Mouse (Mus musculus): ENCODE data around the gene Agpat3. TPM values are rescaled to one million over a fixed set of nuclear protein-coding genes. Genes with fewer than 3 reads are reported as not detected.

Gene Agpat3
- polyA plus RNA-seq, 1 experiment: 43.7 TPM

- H3K4me1 ChIP-seq (ENCODE audit: control insufficient read depth, insufficient read depth, low read length): no peaks in the 10 kb centered on the region
- TF ChIP-seq CTCF (IDR thresholded peaks at IDR 0.05; ENCODE audit: borderline replicate concordance, insufficient read depth, low read length) (no peak), POLR2A (IDR thresholded peaks at IDR 0.05; ENCODE audit: low read depth, low read length) (no peak)
- no peak overlapping the region for H3K27ac ChIP-seq (ENCODE audit: insufficient read depth, low read length)
- no peak overlapping the region for H3K4me3 ChIP-seq (ENCODE audit: insufficient read depth, low read length)
Measured at GRCm38 (mm10) chr10:78233756-78234155, 118.5 kb downstream of the Agpat3 start.

GRCm38 (mm10) chr10:78233161-78233560 is 119.1 kb downstream of the Agpat3 start:
- no peak overlapping the region for H3K4me3 ChIP-seq (ENCODE audit: insufficient read depth, low read length)
- no peaks in the 10 kb centered on the region for H3K4me1 ChIP-seq (ENCODE audit: control insufficient read depth, insufficient read depth, low read length)
- no peak for TF ChIP-seq CTCF (IDR thresholded peaks at IDR 0.05; ENCODE audit: borderline replicate concordance, insufficient read depth, low read length)
- TF ChIP-seq POLR2A (IDR thresholded peaks at IDR 0.05; ENCODE audit: low read depth, low read length): no peak
- H3K27ac ChIP-seq (ENCODE audit: insufficient read depth, low read length): no peak overlapping the region

DNA sequence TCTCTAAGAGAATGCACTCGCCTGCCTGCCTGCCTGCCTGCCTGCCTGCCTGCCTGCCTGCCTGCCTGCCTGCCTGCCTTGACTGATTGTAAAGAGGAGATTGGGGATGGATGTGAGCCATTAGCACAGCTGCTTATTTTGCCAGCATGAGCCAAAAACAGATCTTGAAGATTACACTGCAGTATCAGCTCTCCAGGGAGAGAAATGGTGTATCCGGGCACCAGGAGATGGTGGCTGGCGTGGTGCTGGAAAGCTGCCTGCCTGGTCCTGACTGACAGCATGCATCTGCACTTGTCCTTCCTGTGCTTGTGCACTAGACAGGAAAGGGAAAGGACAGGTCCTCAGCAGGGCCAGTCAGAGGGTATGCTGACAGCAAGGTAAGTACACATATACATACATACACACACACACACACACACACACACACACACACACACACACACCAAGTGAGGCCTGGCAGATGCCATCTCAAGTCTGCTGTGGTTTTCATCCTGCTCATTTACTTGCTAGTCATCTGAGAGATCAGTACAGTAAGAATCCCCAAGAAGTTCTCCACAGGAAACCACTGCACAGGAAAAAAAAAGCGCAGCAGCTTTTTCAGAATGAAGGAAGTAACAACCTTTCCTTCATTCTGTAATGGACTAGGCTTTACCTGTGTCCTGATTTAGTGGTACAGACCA is 119.8 kb downstream of the Agpat3 start:
- no peaks in the 10 kb centered on the region for H3K4me1 ChIP-seq (ENCODE audit: control insufficient read depth, insufficient read depth, low read length)
- no peak overlapping the region for H3K27ac ChIP-seq (ENCODE audit: insufficient read depth, low read length)
- no peak for TF ChIP-seq CTCF (IDR thresholded peaks at IDR 0.05; ENCODE audit: borderline replicate concordance, insufficient read depth, low read length)
- no peak for TF ChIP-seq POLR2A (IDR thresholded peaks at IDR 0.05; ENCODE audit: low read depth, low read length)
- H3K4me3 ChIP-seq (ENCODE audit: insufficient read depth, low read length): no peak overlapping the region

GRCm38 (mm10) chr10:78228560-78228928 is 123.7 kb downstream of the Agpat3 start:
- H3K4me1 ChIP-seq (ENCODE audit: control insufficient read depth, insufficient read depth, low read length): peaks cover 5% of the 10 kb centered on the region
- H3K27ac ChIP-seq (ENCODE audit: insufficient read depth, low read length): no peak overlapping the region
- H3K4me3 ChIP-seq (ENCODE audit: insufficient read depth, low read length): no peak overlapping the region
- TF ChIP-seq POLR2A (IDR thresholded peaks at IDR 0.05; ENCODE audit: low read depth, low read length) (no peak), CTCF (IDR thresholded peaks at IDR 0.05; ENCODE audit: borderline replicate concordance, insufficient read depth, low read length) (no peak)

DNA sequence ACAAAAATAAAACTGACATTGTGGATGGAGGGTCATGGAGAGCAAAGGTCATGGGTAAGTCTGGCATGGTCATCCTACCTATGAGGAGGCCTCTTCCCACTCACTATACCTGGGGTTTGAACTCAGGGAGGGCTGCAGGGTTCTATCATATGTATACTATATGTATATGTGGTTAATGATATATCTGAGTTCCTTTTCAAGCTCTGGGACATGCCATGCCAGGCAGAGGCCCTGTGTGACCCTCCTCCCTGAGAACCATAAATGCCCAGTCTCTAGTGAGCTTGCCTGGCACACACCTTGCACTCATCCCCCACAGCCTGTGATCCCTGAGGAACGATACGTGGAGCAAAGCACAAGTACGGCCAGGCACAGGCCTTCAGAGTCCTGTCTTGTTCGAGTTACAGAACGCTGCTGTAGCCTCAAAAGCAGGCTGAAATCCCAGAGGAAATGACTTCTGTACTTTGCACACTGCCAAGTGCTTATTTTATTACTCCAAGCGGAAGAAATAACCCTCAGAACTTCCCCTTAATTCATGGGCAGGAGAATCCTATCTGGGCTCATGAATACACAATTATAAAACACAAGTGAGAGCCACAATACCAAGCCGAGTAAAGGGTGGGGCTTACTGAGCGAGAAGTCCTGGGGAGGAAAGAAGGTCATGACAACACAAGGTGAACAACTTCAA is 124.3 kb downstream of the Agpat3 start:
- no peak for TF ChIP-seq POLR2A (IDR thresholded peaks at IDR 0.05; ENCODE audit: low read depth, low read length)
- TF ChIP-seq CTCF (IDR thresholded peaks at IDR 0.05; ENCODE audit: borderline replicate concordance, insufficient read depth, low read length): no peak
- Histone ChIP-seq H3K27ac (ENCODE audit: insufficient read depth, low read length) (no peak overlapping the region), H3K4me3 (ENCODE audit: insufficient read depth, low read length) (no peak overlapping the region), H3K4me1 (ENCODE audit: control insufficient read depth, insufficient read depth, low read length) (peaks cover 5% of the 10 kb centered on the region)

GRCm38 (mm10) chr10:78224136-78224535 is 128.2 kb downstream of the Agpat3 start:
- TF ChIP-seq POLR2A (IDR thresholded peaks at IDR 0.05; ENCODE audit: low read depth, low read length) (no peak), CTCF (IDR thresholded peaks at IDR 0.05; ENCODE audit: borderline replicate concordance, insufficient read depth, low read length) (no peak)
- Histone ChIP-seq H3K4me1 (ENCODE audit: control insufficient read depth, insufficient read depth, low read length) (peaks cover 5% of the 10 kb centered on the region), H3K27ac (ENCODE audit: insufficient read depth, low read length) (no peak overlapping the region), H3K4me3 (ENCODE audit: insufficient read depth, low read length) (no peak overlapping the region)

- Histone ChIP-seq H3K4me3 (ENCODE audit: insufficient read depth, low read length) (no peak overlapping the region), H3K27ac (ENCODE audit: insufficient read depth, low read length) (no peak overlapping the region), H3K4me1 (ENCODE audit: control insufficient read depth, insufficient read depth, low read length) (peaks cover 8% of the 10 kb centered on the region)
- TF ChIP-seq CTCF (IDR thresholded peaks at IDR 0.05; ENCODE audit: borderline replicate concordance, insufficient read depth, low read length): no peak
- no peak for TF ChIP-seq POLR2A (IDR thresholded peaks at IDR 0.05; ENCODE audit: low read depth, low read length)
Measured at GRCm38 (mm10) chr10:78222908-78223307, 129.4 kb downstream of the Agpat3 start.

DNA sequence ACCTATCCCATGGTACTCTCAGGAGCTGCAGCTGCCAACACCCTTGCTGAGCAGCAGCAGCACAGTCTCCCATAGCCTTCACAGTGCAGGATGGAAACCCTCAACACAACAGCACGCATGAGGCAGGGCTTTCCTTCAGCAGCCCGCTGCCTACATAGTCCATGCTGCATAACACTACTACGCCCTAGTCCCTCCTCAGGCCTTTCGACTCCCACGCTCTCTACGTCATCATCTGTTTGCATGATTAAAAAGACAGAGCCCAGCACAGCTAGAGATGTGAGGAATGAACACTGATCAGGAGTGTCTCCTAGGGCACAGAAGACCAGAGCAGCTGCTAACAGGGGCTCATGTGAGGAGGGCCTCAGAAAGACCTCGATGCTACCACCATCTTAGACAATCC is 131.0 kb downstream of the Agpat3 start:
- Histone ChIP-seq H3K27ac (ENCODE audit: insufficient read depth, low read length) (no peak overlapping the region), H3K4me1 (ENCODE audit: control insufficient read depth, insufficient read depth, low read length) (peaks cover 4% of the 10 kb centered on the region), H3K4me3 (ENCODE audit: insufficient read depth, low read length) (no peak overlapping the region)
- TF ChIP-seq CTCF (IDR thresholded peaks at IDR 0.05; ENCODE audit: borderline replicate concordance, insufficient read depth, low read length): no peak
- no peak for TF ChIP-seq POLR2A (IDR thresholded peaks at IDR 0.05; ENCODE audit: low read depth, low read length)

GRCm38 (mm10) chr10:78219528-78219927 is 132.8 kb downstream of the Agpat3 start:
- no peak overlapping the region for H3K4me3 ChIP-seq (ENCODE audit: insufficient read depth, low read length)
- H3K27ac ChIP-seq (ENCODE audit: insufficient read depth, low read length): no peak overlapping the region
- H3K4me1 ChIP-seq (ENCODE audit: control insufficient read depth, insufficient read depth, low read length): peaks cover 4% of the 10 kb centered on the region
- no peak for TF ChIP-seq POLR2A (IDR thresholded peaks at IDR 0.05; ENCODE audit: low read depth, low read length)
- no peak for TF ChIP-seq CTCF (IDR thresholded peaks at IDR 0.05; ENCODE audit: borderline replicate concordance, insufficient read depth, low read length)

Other genes with a start within 250 kb of the Agpat3 start
- gene D10Jhu81e, start 182.7 kb downstream of the Agpat3 start, polyA plus RNA-seq (2011; ENCODE audit: insufficient read length, low read depth, missing spikeins): 26.5 and 28.8 TPM in 2 replicates
- gene Pwp2, start 167.3 kb downstream of the Agpat3 start, polyA plus RNA-seq (2011; ENCODE audit: insufficient read length, low read depth, missing spikeins): 9.1 and 10.8 TPM in 2 replicates
- gene Trappc10, start 107.8 kb downstream of the Agpat3 start, polyA plus RNA-seq (2011; ENCODE audit: insufficient read length, low read depth, missing spikeins): 28.8 and 31.0 TPM in 2 replicates
- 130 and 139 TPM in 2 replicates for gene Rrp1, start 60.6 kb upstream of the Agpat3 start, polyA plus RNA-seq (2011; ENCODE audit: insufficient read length, low read depth, missing spikeins)
- 386 and 437 TPM in 2 replicates for gene Cstb, start 73.2 kb upstream of the Agpat3 start, polyA plus RNA-seq (2011; ENCODE audit: insufficient read length, low read depth, missing spikeins)
- gene Pdxk, start 112.5 kb upstream of the Agpat3 start, polyA plus RNA-seq (2011; ENCODE audit: insufficient read length, low read depth, missing spikeins): 8.4 and 12.4 TPM in 2 replicates
- not detected in 2 replicates for gene Olfr1358, start 164.9 kb upstream of the Agpat3 start, polyA plus RNA-seq (2011; ENCODE audit: insufficient read length, low read depth, missing spikeins)
- 42.7 and 55.5 TPM in 2 replicates for gene Ilvbl, start 221.9 kb upstream of the Agpat3 start, polyA plus RNA-seq (2011; ENCODE audit: insufficient read length, low read depth, missing spikeins)
- gene Syde1, start 239.5 kb upstream of the Agpat3 start, polyA plus RNA-seq (2011; ENCODE audit: insufficient read length, low read depth, missing spikeins): 50.5 and 52.8 TPM in 2 replicates